Mouse (Mus musculus) CH12.LX (cell line): ENCODE measurements around the gene Mknk1. TPM values are rescaled to one million over a fixed set of nuclear protein-coding genes. Genes with fewer than 3 reads are reported as not detected.

ENCODE experiments used
- DNase-seq: peaks from one replicate; pipeline ENCODE4 v3.0.0-alpha.2; 2013; ENCODE audit errors: extremely low read depth
- H3K27ac ChIP-seq: 2 replicates; pipeline ENCODE4 v1.5.1; 2012; ENCODE audit warnings: low read depth, mild to moderate bottlenecking, control low read depth, moderate library complexity; ENCODE audit not compliant: insufficient read depth
- H3K27me3 ChIP-seq: replicated peaks from 2 replicates; pipeline ENCODE3; 2012; ENCODE audit warnings: inconsistent platforms
- H3K36me3 ChIP-seq, 2 experiments: replicated peaks in 1 of 2; 2 replicates each; pipeline versions ENCODE3 to v1.6.1; 2012; ENCODE audit warnings: inconsistent platforms in 1 of 2, low read length in 1 of 2, mild to moderate bottlenecking in 1 of 2, mixed read lengths in 1 of 2, moderate library complexity in 1 of 2; ENCODE audit not compliant: control insufficient read depth in 1 of 2, insufficient read depth in 1 of 2
- H3K4me1 ChIP-seq, 2 experiments: 2 replicates each; pipeline ENCODE4 v1.6.1; 2012; ENCODE audit warnings: inconsistent platforms in 1 of 2, moderate library complexity in 1 of 2; ENCODE audit not compliant: insufficient read depth in 2 of 2, control insufficient read depth in 1 of 2
- H3K4me2 ChIP-seq: 2 replicates; pipeline ENCODE4 v1.6.1; 2012; ENCODE audit warnings: low read depth, mild to moderate bottlenecking, control low read depth; ENCODE audit not compliant: poor library complexity, insufficient read depth, severe bottlenecking
- H3K4me3 ChIP-seq, 3 experiments: fragments of 150-350 bp in 1 of 3; sonication (generic) in 1 of 3; replicated peaks in 1 of 3; 2 replicates each; pipeline versions ENCODE3 to v1.5.1; 2011 to 2012; ENCODE audit warnings: low read depth in 2 of 3, low read length in 2 of 3, mild to moderate bottlenecking in 2 of 3, moderate library complexity in 2 of 3, control low read depth in 1 of 3, improper control_type of control experiment in 1 of 3, inconsistent platforms in 1 of 3, mixed read lengths in 1 of 3; ENCODE audit not compliant: poor library complexity in 1 of 3
- H3K79me2 ChIP-seq: replicated peaks from 2 replicates; pipeline ENCODE4 v1.6.1; 2012; ENCODE audit warnings: mild to moderate bottlenecking, moderate library complexity; ENCODE audit not compliant: control insufficient read depth, poor library complexity, insufficient read depth, severe bottlenecking; ENCODE audit errors: extremely low read depth
- H3K9ac ChIP-seq: 2 replicates; pipeline ENCODE4 v1.6.1; 2012; ENCODE audit warnings: low read depth, mild to moderate bottlenecking, control low read depth, moderate library complexity; ENCODE audit not compliant: insufficient read depth
- H3K9me3 ChIP-seq: replicated peaks from 2 replicates; pipeline ENCODE3; 2012; ENCODE audit warnings: low read length, inconsistent platforms, mixed read lengths
- BHLHE40 ChIP-seq: IDR thresholded peaks from 2 replicates; pipeline ENCODE4 v1.6.1; 2011; ENCODE audit warnings: mild to moderate bottlenecking, low read depth, low read length, improper control_type of control experiment
- CHD1 ChIP-seq: IDR thresholded peaks from 2 replicates; pipeline ENCODE4 v1.6.1; 2012; ENCODE audit warnings: low read depth, low read length, improper control_type of control experiment, inconsistent platforms
- CHD2 ChIP-seq: IDR thresholded peaks from 2 replicates; pipeline ENCODE4 v1.6.1; 2011; ENCODE audit warnings: low read length, improper control_type of control experiment
- CTCF ChIP-seq, 2 experiments: IDR thresholded peaks in 1 of 2; conservative IDR thresholded peaks in 1 of 2; 2 replicates each; pipeline ENCODE4 v1.5.1; 2011 to 2012; ENCODE audit warnings: low read depth in 2 of 2, low read length in 2 of 2, improper control_type of control experiment in 1 of 2, inconsistent platforms in 1 of 2, mild to moderate bottlenecking in 1 of 2, moderate library complexity in 1 of 2
- ELF1 ChIP-seq: IDR thresholded peaks from 2 replicates; pipeline ENCODE4 v1.6.1; 2014; ENCODE audit warnings: low read depth, mild to moderate bottlenecking, inconsistent platforms, low read length, improper control_type of control experiment
- EP300 ChIP-seq: IDR thresholded peaks from 2 replicates; pipeline ENCODE4 v1.6.1; 2011; ENCODE audit warnings: low read length, improper control_type of control experiment
- HCFC1 ChIP-seq: IDR thresholded peaks from 2 replicates; pipeline ENCODE4 v1.6.1; 2012; ENCODE audit warnings: low read depth, mild to moderate bottlenecking, inconsistent platforms, low read length, improper control_type of control experiment
- JUN ChIP-seq: IDR thresholded peaks from 2 replicates; pipeline ENCODE4 v1.6.1; 2011; ENCODE audit warnings: low read depth, mild to moderate bottlenecking, low read length, improper control_type of control experiment, moderate library complexity; ENCODE audit not compliant: insufficient read depth
- JUND ChIP-seq: conservative IDR thresholded peaks from 2 replicates; pipeline ENCODE4 v1.6.1; 2011; ENCODE audit warnings: low read depth, low read length, improper control_type of control experiment
- KAT2A ChIP-seq: IDR thresholded peaks from 2 replicates; pipeline ENCODE4 v1.6.1; 2012; ENCODE audit warnings: low read length, improper control_type of control experiment, inconsistent platforms; ENCODE audit not compliant: insufficient replicate concordance
- MAFK ChIP-seq: IDR thresholded peaks from 2 replicates; pipeline ENCODE4 v1.6.1; 2011; ENCODE audit warnings: low read length, improper control_type of control experiment; ENCODE audit not compliant: insufficient replicate concordance
- MAX ChIP-seq: IDR thresholded peaks from 2 replicates; pipeline ENCODE4 v1.6.1; 2011; ENCODE audit warnings: low read length, improper control_type of control experiment
- MEF2A ChIP-seq: IDR thresholded peaks from 2 replicates; pipeline ENCODE4 v1.6.1; 2014; ENCODE audit warnings: low read depth, mild to moderate bottlenecking, inconsistent platforms, low read length, improper control_type of control experiment, borderline replicate concordance
- MXI1 ChIP-seq: IDR thresholded peaks from 2 replicates; pipeline ENCODE4 v1.6.1; 2011; ENCODE audit warnings: mild to moderate bottlenecking, low read depth, low read length, improper control_type of control experiment
- NELFE ChIP-seq: IDR thresholded peaks from 2 replicates; pipeline ENCODE4 v1.6.1; 2011; ENCODE audit warnings: low read depth, low read length, improper control_type of control experiment
- NRF1 ChIP-seq: IDR thresholded peaks from 2 replicates; pipeline ENCODE4 v1.6.1; 2014; ENCODE audit warnings: low read depth, mild to moderate bottlenecking, inconsistent platforms, low read length, improper control_type of control experiment, moderate library complexity
- PAX5 ChIP-seq: IDR thresholded peaks from 2 replicates; pipeline ENCODE4 v1.6.1; 2012; ENCODE audit warnings: low read length, inconsistent platforms, mixed read lengths
- POLR2AphosphoS2 ChIP-seq: IDR thresholded peaks from 2 replicates; pipeline ENCODE4 v1.6.1; 2011; ENCODE audit warnings: low read depth, low read length, improper control_type of control experiment
- RAD21 ChIP-seq: IDR thresholded peaks from 2 replicates; pipeline ENCODE4 v1.6.1; 2011; ENCODE audit warnings: low read depth, mild to moderate bottlenecking, low read length, improper control_type of control experiment, moderate library complexity
- RCOR1 ChIP-seq: conservative IDR thresholded peaks from 2 replicates; pipeline ENCODE4 v1.6.1; 2012; ENCODE audit warnings: low read depth, mild to moderate bottlenecking, inconsistent platforms, low read length, improper control_type of control experiment
- SIN3A ChIP-seq: IDR thresholded peaks from 2 replicates; pipeline ENCODE4 v1.6.1; 2012; ENCODE audit warnings: low read length, improper control_type of control experiment, inconsistent platforms
- SMC3 ChIP-seq: IDR thresholded peaks from 2 replicates; pipeline ENCODE4 v1.6.1; 2011; ENCODE audit warnings: low read depth, low read length, improper control_type of control experiment
- TBP ChIP-seq: conservative IDR thresholded peaks from 2 replicates; pipeline ENCODE4 v1.6.1; 2011; ENCODE audit warnings: low read depth, low read length, improper control_type of control experiment
- TCF12 ChIP-seq: IDR thresholded peaks from 2 replicates; pipeline ENCODE4 v1.6.1; 2014; ENCODE audit warnings: low read depth, mild to moderate bottlenecking, inconsistent platforms, low read length, improper control_type of control experiment
- UBTF ChIP-seq: IDR thresholded peaks from 2 replicates; pipeline ENCODE4 v1.6.1; 2012; ENCODE audit warnings: low read depth, mild to moderate bottlenecking, inconsistent platforms, low read length, improper control_type of control experiment, moderate library complexity
- USF1 ChIP-seq: IDR thresholded peaks from 2 replicates; pipeline ENCODE4 v1.6.1; 2014; ENCODE audit warnings: low read depth, mild to moderate bottlenecking, inconsistent platforms, low read length, improper control_type of control experiment
- USF2 ChIP-seq: conservative IDR thresholded peaks from 2 replicates; pipeline ENCODE4 v1.6.1; 2011; ENCODE audit warnings: low read depth, low read length, improper control_type of control experiment
- ZC3H11A ChIP-seq: IDR thresholded peaks from 2 replicates; pipeline ENCODE4 v1.6.1; 2012; ENCODE audit warnings: low read depth, mild to moderate bottlenecking, inconsistent platforms, low read length, improper control_type of control experiment
- ZKSCAN1 ChIP-seq: IDR thresholded peaks from 2 replicates; pipeline ENCODE4 v1.6.1; 2012; ENCODE audit warnings: low read depth, inconsistent platforms, low read length, improper control_type of control experiment, borderline replicate concordance
- ZMIZ1 ChIP-seq: IDR thresholded peaks from 2 replicates; pipeline ENCODE4 v1.6.1; 2012; ENCODE audit warnings: low read depth, mild to moderate bottlenecking, inconsistent platforms, low read length, improper control_type of control experiment
- ZNF384 ChIP-seq: IDR thresholded peaks from 2 replicates; pipeline ENCODE4 v1.6.1; 2012; ENCODE audit warnings: low read depth, low read length, improper control_type of control experiment, inconsistent platforms
- dilution Hi-C: fragments of 300-500 bp; cut with MboI; formaldehyde crosslinking; loops from 2 replicates; pipeline ENCODE4 v1.14.3; 2020; ENCODE audit warnings: low sequenced_read_pairs; ENCODE audit not compliant: extremely low pct_unique_long_range_greater_than_20kb, extremely low pct_ligation_motif_present
- in situ Hi-C: fragments of 300-500 bp; cut with MboI; formaldehyde crosslinking; loops from 3 replicates; pipeline ENCODE4 v1.14.3; 2019; ENCODE audit warnings: low sequenced_read_pairs, low pct_ligation_motif_present, low pct_unique_long_range_greater_than_20kb, mixed read lengths
- polyA plus RNA-seq: library from polyadenylated mRNA; unstranded; fragments of >175 nt; gene quantifications from 2 replicates; pipeline ENCODE4 v1.2.1, GENCODE M21; 2012; ENCODE audit warnings: low read depth; ENCODE audit not compliant: insufficient read length
- total RNA-seq, 2 experiments: library from RNA; depleted of rRNA; stranded (reverse); fragments of 300-350 nt in 1 of 2; fragments of >200 nt in 1 of 2; gene quantifications; 2 replicates each; pipeline ENCODE4 v1.2.3; 2012 to 2014

Mknk1 gene
- total and polyA plus RNA-seq, 3 experiments = 17.8 to 39.0 (median 31.5) TPM

DNA sequence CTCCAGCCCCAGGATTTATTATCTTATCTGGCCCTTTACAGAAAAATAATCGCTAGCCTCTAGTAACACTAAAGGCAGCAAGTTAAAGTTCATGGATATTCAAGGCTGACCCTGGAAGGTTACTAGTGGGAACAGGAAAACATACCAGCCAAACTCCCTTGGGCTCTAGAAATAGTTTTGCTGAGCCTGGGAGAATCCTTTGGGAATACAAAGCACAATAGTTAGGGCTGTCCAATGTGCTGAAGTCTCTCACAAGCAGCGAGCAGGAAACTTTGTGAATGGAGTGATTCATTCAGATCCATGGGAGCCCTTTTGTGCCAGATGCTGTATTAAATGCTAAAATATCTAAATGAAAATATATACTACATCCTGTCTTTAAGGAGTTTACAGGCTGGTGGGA lies 7.7 kb downstream of the Mknk1 start:
- no peak for DNase-seq
- H3K79me2 ChIP-seq = peaks cover 4% of the 10 kb centered on the region
- H3K4me2 ChIP-seq = peak overlapping the region; percentile 26; the same call in 1 of the 2 replicates
- peak overlapping the region; percentile 100 for H3K27ac ChIP-seq
- in situ Hi-C loops = loop anchor here (10.0 kb wide), 1 partner anchor 62 kb away; the partner anchor contains the start of genes Atpaf1 and Tex38
- H3K4me1 ChIP-seq = peaks cover 27 to 64% of the 10 kb centered on the region in 2 experiments
- peaks cover 4% of the 10 kb centered on the region for H3K9me3 ChIP-seq
- peaks cover 39 to 71% of the 10 kb centered on the region in 2 experiments for H3K36me3 ChIP-seq
- no peak for TF ChIP-seq JUND
- TF ChIP-seq HCFC1 = no peak
- TF ChIP-seq MXI1 = no peak
- no peak for TF ChIP-seq ELF1
- no peak for TF ChIP-seq TBP
- TF ChIP-seq SMC3 = no peak
- TF ChIP-seq ZMIZ1 = no peak
- no peak for TF ChIP-seq UBTF
- no peak for TF ChIP-seq PAX5
- no peak for TF ChIP-seq EP300
- TF ChIP-seq, all 38 proteins: peak for 0
- H3K9ac ChIP-seq = peak overlapping the region; percentile 88
- dilution Hi-C loops = no loop called here
- H3K4me3 ChIP-seq = no peak overlapping the region
- no peaks in the 10 kb centered on the region for H3K27me3 ChIP-seq

- DNase-seq = peak; percentile 85
- in situ Hi-C loops (loop anchor here (10.0 kb wide), 1 partner anchor 63 kb away; the partner anchor contains the start of genes Atpaf1 and Tex38), dilution Hi-C loops (no loop called here)
- no peaks in the 10 kb centered on the region for H3K27me3 ChIP-seq
- peak overlapping the region; percentile 69 for H3K4me2 ChIP-seq
- peaks cover 43 to 74% of the 10 kb centered on the region in 2 experiments for H3K36me3 ChIP-seq
- peaks cover 4% of the 10 kb centered on the region for H3K79me2 ChIP-seq
- H3K9ac ChIP-seq = peak overlapping the region; percentile 88
- peak overlapping the region in 1 of 3 experiments; percentile 31 for H3K4me3 ChIP-seq
- H3K4me1 ChIP-seq = peaks cover 27 to 67% of the 10 kb centered on the region in 2 experiments
- peak overlapping the region; percentile 100 for H3K27ac ChIP-seq
- H3K9me3 ChIP-seq = peaks cover 4% of the 10 kb centered on the region
- TF ChIP-seq UBTF = no peak
- peak; percentile 82; the same call in 1 of the 2 replicates for TF ChIP-seq MAX
- peak; percentile 47; the same call in 1 of the 2 replicates for TF ChIP-seq RCOR1
- TF ChIP-seq ZKSCAN1 = no peak
- TF ChIP-seq HCFC1 = peak; percentile 13
- peak; percentile 72; the same call in 1 of the 2 replicates for TF ChIP-seq MXI1
- peak; percentile 86 for TF ChIP-seq MEF2A
- peak; percentile 37 for TF ChIP-seq RAD21
- no peak for TF ChIP-seq USF1
- TF ChIP-seq PAX5 = no peak
- peak; percentile 75 for TF ChIP-seq JUND
- TF ChIP-seq CTCF (conservative IDR thresholded peaks at IDR 0.05 in 1 of 2, IDR thresholded peaks at IDR 0.05 in 1 of 2; ENCODE audit: low read depth in 2 of 2, low read length in 2 of 2) = peak in 1 of 2 experiments; percentile 35; a peak in 1 of 4 replicates
- peak; percentile 47; the same call in 1 of the 2 replicates for TF ChIP-seq MAFK
- no peak for TF ChIP-seq USF2
- TF ChIP-seq TBP = peak; percentile 49; the same call in 1 of the 2 replicates
- TF ChIP-seq CHD2 = no peak
- peak; percentile 83; the same call in 1 of the 2 replicates for TF ChIP-seq CHD1
- TF ChIP-seq NRF1 = no peak
- peak; percentile 65 for TF ChIP-seq TCF12
- TF ChIP-seq KAT2A = no peak
- TF ChIP-seq EP300 = peak; percentile 92
- no peak for TF ChIP-seq NELFE
- TF ChIP-seq ZMIZ1 = no peak
- peak; percentile 85 for TF ChIP-seq SIN3A
- TF ChIP-seq ZC3H11A = no peak
- TF ChIP-seq BHLHE40 = peak; percentile 75
- peak; percentile 83 for TF ChIP-seq JUN
- no peak for TF ChIP-seq POLR2AphosphoS2
- TF ChIP-seq ZNF384 = no peak
Observed at GRCm38 (mm10) chr4:115847377-115847776, 8.4 kb downstream of the Mknk1 start.
